Mouse (Mus musculus) frontal cortex, adult 2 months (tissue): ENCODE results near the gene Ccdc187. TPM values are rescaled to one million over a fixed set of nuclear protein-coding genes. Genes with fewer than 3 reads are reported as not detected.

Source experiments
- DNase-seq, 2 experiments: peaks; one replicate each; pipeline ENCODE4 v3.0.0; 2022; ENCODE audit warnings: low spot score in 1 of 2; ENCODE audit errors: extremely low spot score in 1 of 2
- polyA plus RNA-seq: library from polyadenylated mRNA; depleted of rRNA; stranded (reverse); fragments of >200 nt; gene quantifications from 2 replicates; pipeline ENCODE4 v1.2.3, GENCODE M21; 2012

The Ccdc187 gene
- polyA plus RNA-seq, 1 experiment = 1.8 TPM

GRCm38 (mm10) chr2:26286391-26286790 lies 8.0 kb downstream of the Ccdc187 start:
- no peak for DNase-seq

- no peak for DNase-seq
Observed at GRCm38 (mm10) chr2:26285804-26286203, 8.6 kb downstream of the Ccdc187 start.

- no peak for DNase-seq
Observed at GRCm38 (mm10) chr2:26280594-26280993, 13.8 kb downstream of the Ccdc187 start.

GRCm38 (mm10) chr2:26279712-26280111 lies 14.6 kb downstream of the Ccdc187 start:
- no peak for DNase-seq

- DNase-seq = peak in 1 of 2 experiments; percentile 77
Observed at GRCm38 (mm10) chr2:26273611-26274010, 20.7 kb downstream of the Ccdc187 start.

GRCm38 (mm10) chr2:26268216-26268615 lies 26.1 kb downstream of the Ccdc187 start:
- DNase-seq = no peak

GRCm38 (mm10) chr2:26266066-26266742 lies 28.2 kb downstream of the Ccdc187 start:
- DNase-seq = no peak

- DNase-seq = no peak
Observed at GRCm38 (mm10) chr2:26265095-26265494, 29.3 kb downstream of the Ccdc187 start.

GRCm38 (mm10) chr2:26264646-26265045 lies 29.7 kb downstream of the Ccdc187 start:
- no peak for DNase-seq

- DNase-seq = no peak
Observed at GRCm38 (mm10) chr2:26257315-26258096, 36.9 kb downstream of the Ccdc187 start.

GRCm38 (mm10) chr2:26254816-26255215 lies 39.5 kb downstream of the Ccdc187 start:
- DNase-seq = no peak

GRCm38 (mm10) chr2:26252514-26253206 lies 41.7 kb downstream of the Ccdc187 start:
- DNase-seq = no peak

- DNase-seq = no peak
Observed at GRCm38 (mm10) chr2:26247531-26247930, 46.8 kb downstream of the Ccdc187 start.

GRCm38 (mm10) chr2:26240841-26241240 lies 53.5 kb downstream of the Ccdc187 start:
- DNase-seq = no peak

GRCm38 (mm10) chr2:26240330-26240729 lies 54.0 kb downstream of the Ccdc187 start:
- DNase-seq = no peak

- DNase-seq = peak; percentile 56 to 85
Observed at GRCm38 (mm10) chr2:26237290-26237782, 57.0 kb downstream of the Ccdc187 start, which contains the start of gene Qsox2. Gene Qsox2, minus strand, starts transcription at chr2:26237525.

- peak in 1 of 2 experiments; percentile 28 for DNase-seq
Observed at GRCm38 (mm10) chr2:26236681-26237289, 57.6 kb downstream of the Ccdc187 start.

GRCm38 (mm10) chr2:26234771-26235170 lies 59.6 kb downstream of the Ccdc187 start:
- DNase-seq = no peak

- DNase-seq = no peak
Observed at GRCm38 (mm10) chr2:26234253-26234652, 60.1 kb downstream of the Ccdc187 start.

GRCm38 (mm10) chr2:26231366-26231765 lies 63.0 kb downstream of the Ccdc187 start:
- peak; percentile 14 to 31 for DNase-seq

GRCm38 (mm10) chr2:26230253-26230652 lies 64.1 kb downstream of the Ccdc187 start:
- peak in 1 of 2 experiments; percentile 35 for DNase-seq
